Comparison of ENCODE assay signal across 23 mouse cellular contexts in the genomic region with DNA sequence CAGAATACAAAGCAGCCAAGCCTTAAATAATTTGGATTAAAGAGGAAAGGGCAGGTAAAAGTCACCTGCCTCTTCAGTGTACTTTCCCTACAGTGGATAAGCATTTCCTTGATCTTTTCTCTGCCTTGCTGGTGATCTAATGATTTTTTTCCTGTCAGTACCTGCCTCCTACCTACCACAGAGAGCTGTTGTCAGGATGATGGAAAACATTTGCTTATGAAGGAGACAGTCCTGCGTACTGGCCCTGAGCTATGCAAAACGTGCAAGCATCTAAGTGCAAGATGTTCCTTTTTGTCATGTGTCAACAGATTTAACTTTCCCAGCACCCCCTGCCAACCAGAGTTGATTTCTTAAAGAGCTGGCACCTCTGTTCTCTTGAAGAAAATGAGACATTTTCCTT. TPM values are rescaled to one million over a fixed set of nuclear protein-coding genes. Genes with fewer than 3 reads are reported as not detected.
"Had no signal": no experiment of that assay in that cellular context is flagged by ENCODE, and none has a peak within 500 bp of the region (broad histone marks: within the 10 kb centered on the region; RNA-seq: fewer than 3 reads in every experiment).

No protein-coding gene starts in this region.

- H3K4me2 ChIP-seq: limb, embryonic 13.5 days; liver, embryonic 12.5 days; liver, embryonic 15.5 days; lung, embryonic 15.5 days; midbrain, embryonic 13.5 days; neural tube, embryonic 13.5 days had no signal

- H3K27ac ChIP-seq: kidney, postnatal 0 days; layer of hippocampus, adult 2 months; limb, embryonic 10.5 days; limb, embryonic 13.5 days; liver, embryonic 12.5 days; liver, embryonic 15.5 days; lung, embryonic 15.5 days; midbrain, embryonic 10.5 days; midbrain, embryonic 13.5 days; neural tube, embryonic 13.5 days had no signal

- H3K4me3 ChIP-seq: layer of hippocampus, adult 2 months; limb, embryonic 10.5 days; limb, embryonic 13.5 days; liver, embryonic 12.5 days; liver, embryonic 15.5 days; lung, embryonic 15.5 days; megakaryocyte, embryonic 14.5 days; midbrain, embryonic 10.5 days; midbrain, embryonic 13.5 days; myocyte; neural tube, embryonic 13.5 days had no signal

- DNase-seq: kidney, postnatal 25 days; layer of hippocampus, adult 9-11 months; liver; lung, adult 18-20 months; lung, postnatal 10 days; lung, postnatal 36 days; right cerebral cortex, postnatal 14 days; right cerebral cortex, postnatal 4 days; thymus, adult 18-20 months; thymus, postnatal 36 days had no signal

- H3K27me3 ChIP-seq: limb, embryonic 13.5 days; liver, embryonic 12.5 days; liver, embryonic 15.5 days; lung, embryonic 15.5 days; megakaryocyte, embryonic 14.5 days; midbrain, embryonic 13.5 days; neural tube, embryonic 13.5 days had no signal

- H3K36me3 ChIP-seq: limb, embryonic 10.5 days; liver, embryonic 12.5 days; liver, embryonic 15.5 days; lung, embryonic 15.5 days; midbrain, embryonic 10.5 days; midbrain, embryonic 13.5 days; neural tube, embryonic 13.5 days had no signal

- ATAC-seq: liver, embryonic 12.5 days; midbrain, embryonic 13.5 days had no signal

- H3K4me1 ChIP-seq: limb, embryonic 10.5 days; limb, embryonic 13.5 days; liver, embryonic 12.5 days; liver, embryonic 15.5 days; lung, embryonic 15.5 days; megakaryocyte, embryonic 14.5 days; midbrain, embryonic 10.5 days; midbrain, embryonic 13.5 days; neural tube, embryonic 13.5 days had no signal

- H3K9ac ChIP-seq: limb, embryonic 13.5 days; liver, embryonic 12.5 days; liver, embryonic 15.5 days; lung, embryonic 15.5 days; midbrain, embryonic 13.5 days; neural tube, embryonic 13.5 days had no signal

- H3K9me3 ChIP-seq: limb, embryonic 10.5 days; limb, embryonic 13.5 days; liver, embryonic 12.5 days; liver, embryonic 15.5 days; lung, embryonic 15.5 days; midbrain, embryonic 10.5 days; midbrain, embryonic 13.5 days; neural tube, embryonic 13.5 days had no signal

RNA-seq across cellular contexts. Expression of gene Tnc, which starts 35.5 kb away (rescaled TPM):
- total RNA-seq: monocyte, adult 5-6 weeks had no signal
